ENCODE assay signal across 8 mouse cellular contexts in genomic region chr5:148342061-148342741, GRCm38 (mm10). TPM values are rescaled to one million over a fixed set of nuclear protein-coding genes. Genes with fewer than 3 reads are reported as not detected.
A peak's percentile ranks its signal among the peaks of the same experiment; 100 is the strongest.
DNase-seq lines count a peak whose midpoint lies in the region; ATAC-seq lines count a peak whose summit lies in the region.

No protein-coding gene starts in this region.

- peak overlapping the region; percentile 17 for H3K4me3 ChIP-seq in embryonic facial prominence, embryonic 12.5 days

- intact Hi-C loops in heart, postnatal 25 days (cut with DNase I): loop anchor here (5.0 kb wide), 1 partner anchor 210 kb away; the partner anchor contains the start of gene Ubl3

- H3K4me2 ChIP-seq in embryonic facial prominence, embryonic 12.5 days (replicated peaks): peak overlapping the region; percentile 41

- peak; percentile 43; the same call in 1 of the 2 replicates for ATAC-seq in embryonic facial prominence, embryonic 12.5 days (ENCODE audit: insufficient number of reproducible peaks, insufficient read depth, low FRiP score, low TSS enrichment)

- peak; percentile 23 to 65 for DNase-seq in layer of hippocampus, adult 18-20 months (ENCODE audit: low spot score in 2 of 2)
- no peak for DNase-seq in layer of hippocampus, adult 9-10 months (ENCODE audit: low spot score)
- peak; percentile 65 for DNase-seq in heart, postnatal 25 days (ENCODE audit: low spot score)
- peak; percentile 43 to 62 for DNase-seq in kidney, postnatal 4 days
- peak; percentile 70 for DNase-seq in lung, postnatal 10 days
- peak; percentile 50 for DNase-seq in retina, postnatal 1 day
- DNase-seq in gastrocnemius, postnatal 4 days (ENCODE audit: low spot score in 2 of 2): no peak

- WGBS in embryonic facial prominence, embryonic 12.5 days: 39% methylated on average over 26 of the region's 26 CpGs

- no peaks in the 10 kb centered on the region for H3K27me3 ChIP-seq in embryonic facial prominence, embryonic 12.5 days

- no peak overlapping the region for H3K27ac ChIP-seq in embryonic facial prominence, embryonic 12.5 days

- H3K9ac ChIP-seq in embryonic facial prominence, embryonic 12.5 days: no peak overlapping the region

- H3K9me3 ChIP-seq in embryonic facial prominence, embryonic 12.5 days: no peaks in the 10 kb centered on the region

- H3K36me3 ChIP-seq in embryonic facial prominence, embryonic 12.5 days: no peaks in the 10 kb centered on the region

- H3K4me1 ChIP-seq in embryonic facial prominence, embryonic 12.5 days: peaks cover 9% of the 10 kb centered on the region

RNA-seq across cellular contexts. Expression of gene Slc7a1, which starts 57.5 kb away (rescaled TPM):
- 10 to 100 TPM; 21.7 to 22.1 TPM for total RNA-seq in layer of hippocampus, adult 18-20 months (2021)
- polyA plus RNA-seq in embryonic facial prominence, embryonic 12.5 days (2016; fragmentation: Nextera tagmentation; extraction: Ambion mirVana): 8.6 and 10.7 TPM in 2 replicates
- 10 to 100 TPM; 10.7 to 15.0 TPM for total RNA-seq in heart, postnatal 25 days (2021)
- total RNA-seq in gastrocnemius, postnatal 4 days (2021): 10 to 100 TPM; 16.9 to 17.2 TPM

Comparison
In these comparisons a context has a peak if more than half of its experiments do, and no peak if none do; other contexts are left out.
1. DNase-seq: peak in layer of hippocampus, adult 18-20 months (2 of 2), heart, postnatal 25 days (single experiment), kidney, postnatal 4 days (2 of 2), lung, postnatal 10 days (single experiment) and retina, postnatal 1 day (single experiment); none in layer of hippocampus, adult 9-10 months (single experiment) and gastrocnemius, postnatal 4 days (0 of 2).